Mouse (Mus musculus): ENCODE results near the gene Gsdmc4.
"Not testable (repeated sequence)": the region's sequence is repeated elsewhere in the genome, so short reads cannot be mapped to it uniquely, and the experiment has no call there.

Gene Gsdmc4

GRCm38 (mm10) chr15:63912197-63912596 is at the start of gene Gsdmc4:
Gene Gsdmc4, minus strand, starts transcription at chr15:63912297.
- in situ Hi-C loops (cut with MseI, MboI): not testable (repeated sequence)

GRCm38 (mm10) chr15:63960542-63960941 is 48.4 kb upstream of the Gsdmc4 start:
- in situ Hi-C loops (cut with MseI, MboI): no loop called here

GRCm38 (mm10) chr15:63957553-63957952 is 45.5 kb upstream of the Gsdmc4 start:
- in situ Hi-C loops (cut with MseI, MboI): no loop called here

- in situ Hi-C loops (cut with MseI, MboI): no loop called here
These were observed 41.2 kb upstream of the Gsdmc4 start for GRCm38 (mm10) chr15:63953256-63953655.

GRCm38 (mm10) chr15:63941221-63941620 is 29.1 kb upstream of the Gsdmc4 start:
- in situ Hi-C loops (cut with MseI, MboI): no loop called here

- in situ Hi-C loops (cut with MseI, MboI): no loop called here
These were observed 20.6 kb upstream of the Gsdmc4 start for GRCm38 (mm10) chr15:63932656-63933055.

GRCm38 (mm10) chr15:63931404-63931803 is 19.3 kb upstream of the Gsdmc4 start:
- in situ Hi-C loops (cut with MseI, MboI): no loop called here

- in situ Hi-C loops (cut with MseI, MboI): no loop called here
These were observed 18.3 kb upstream of the Gsdmc4 start for GRCm38 (mm10) chr15:63930107-63931041.

GRCm38 (mm10) chr15:63926201-63926600 is 14.1 kb upstream of the Gsdmc4 start:
- in situ Hi-C loops (cut with MseI, MboI): no loop called here

GRCm38 (mm10) chr15:63924484-63924883 is 12.4 kb upstream of the Gsdmc4 start:
- in situ Hi-C loops (cut with MseI, MboI): no loop called here

- in situ Hi-C loops (cut with MseI, MboI): not testable (repeated sequence)
These were observed 9.5 kb upstream of the Gsdmc4 start for GRCm38 (mm10) chr15:63921618-63922017.

- in situ Hi-C loops (cut with MseI, MboI): not testable (repeated sequence)
These were observed 7.6 kb upstream of the Gsdmc4 start for GRCm38 (mm10) chr15:63919728-63920127.

GRCm38 (mm10) chr15:63916584-63916983 is 4.5 kb upstream of the Gsdmc4 start:
- in situ Hi-C loops (cut with MseI, MboI): not testable (repeated sequence)

GRCm38 (mm10) chr15:63909896-63910295 is 2.2 kb downstream of the Gsdmc4 start:
- in situ Hi-C loops (cut with MseI, MboI): not testable (repeated sequence)

- in situ Hi-C loops (cut with MseI, MboI): not testable (repeated sequence)
These were observed 16.3 kb downstream of the Gsdmc4 start for GRCm38 (mm10) chr15:63895560-63896353.

GRCm38 (mm10) chr15:63888440-63888839 is 23.7 kb downstream of the Gsdmc4 start:
- in situ Hi-C loops (cut with MseI, MboI): not testable (repeated sequence)

- in situ Hi-C loops (cut with MseI, MboI): not testable (repeated sequence)
These were observed 24.1 kb downstream of the Gsdmc4 start for GRCm38 (mm10) chr15:63887949-63888348.

GRCm38 (mm10) chr15:63878458-63878857 is 33.6 kb downstream of the Gsdmc4 start, which contains the start of gene Gsdmc3:
Gene Gsdmc3, minus strand, starts transcription at chr15:63878558.
- in situ Hi-C loops (cut with MseI, MboI): not testable (repeated sequence)

GRCm38 (mm10) chr15:63876160-63876559 is 35.9 kb downstream of the Gsdmc4 start:
- in situ Hi-C loops (cut with MseI, MboI): not testable (repeated sequence)

GRCm38 (mm10) chr15:63861965-63862364 is 50.1 kb downstream of the Gsdmc4 start:
- in situ Hi-C loops (cut with MseI, MboI): not testable (repeated sequence)

Measured in mouse trophoblast stem cell (cell line).